Mouse (Mus musculus): ENCODE measurements around the gene Lrp2. TPM values are rescaled to one million over a fixed set of nuclear protein-coding genes. Genes with fewer than 3 reads are reported as not detected.

Gene Lrp2
- polyA plus RNA-seq, 1 experiment, result 0.07 TPM

DNA sequence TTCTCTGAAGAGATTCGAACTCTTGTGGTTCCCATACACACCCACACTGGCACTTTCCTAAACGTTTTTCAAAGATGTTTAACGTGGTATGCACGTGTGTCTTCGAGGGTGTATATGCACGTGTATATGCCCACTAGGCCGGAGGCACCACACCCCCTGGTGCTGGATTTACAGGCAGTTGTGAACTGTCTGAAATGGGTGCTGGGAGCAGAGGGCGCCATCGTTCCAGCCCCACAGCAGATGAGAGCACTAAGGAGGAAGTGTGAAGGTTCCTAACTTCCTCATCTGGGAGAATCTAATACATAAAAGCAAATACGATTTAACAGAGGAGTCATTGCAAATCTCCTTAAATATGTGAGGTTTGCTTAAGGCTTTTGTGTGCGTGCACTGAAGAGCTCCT lies 39.0 kb downstream of the Lrp2 start:
- TF ChIP-seq MYOD1 (IDR thresholded peaks at IDR 0.05; ENCODE audit: control insufficient read depth in 1 of 3, insufficient read length in 2 of 3, low read depth in 2 of 3), result no peak
- TF ChIP-seq POLR2A (IDR thresholded peaks at IDR 0.05; ENCODE audit: insufficient read length, low read depth), result no peak
- TF ChIP-seq REST (IDR thresholded peaks at IDR 0.05; ENCODE audit: insufficient read depth, insufficient read length), result no peak
- TF ChIP-seq E2F4 (IDR thresholded peaks at IDR 0.05; ENCODE audit: insufficient read depth), result no peak
- no peak for TF ChIP-seq SRF (IDR thresholded peaks at IDR 0.05; ENCODE audit: control insufficient read depth, insufficient read length, low read depth)
- TF ChIP-seq MYOG (IDR thresholded peaks at IDR 0.05; ENCODE audit: control insufficient read depth in 1 of 3, insufficient read depth in 1 of 3, insufficient read length in 2 of 3, low read depth in 2 of 3), result no peak
- TF ChIP-seq CEBPB (IDR thresholded peaks at IDR 0.05; ENCODE audit: insufficient read depth, poor library complexity, severe bottlenecking), result no peak
- TF ChIP-seq TCF3 (IDR thresholded peaks at IDR 0.05; ENCODE audit: insufficient read length, low read depth), result no peak
- TF ChIP-seq MAX (IDR thresholded peaks at IDR 0.05; ENCODE audit: low read depth), result no peak
- no peaks in the 10 kb centered on the region for H3K36me3 ChIP-seq (ENCODE audit: control insufficient read depth, insufficient read depth)
- no peaks in the 10 kb centered on the region for H3K79me2 ChIP-seq (ENCODE audit: control insufficient read depth, insufficient read depth)
- peaks cover 3% of the 10 kb centered on the region for H3K27me3 ChIP-seq (ENCODE audit: control insufficient read depth, insufficient read depth, insufficient read length)
- H3K4me3 ChIP-seq, result no peak overlapping the region
- H3K4me2 ChIP-seq (ENCODE audit: low read depth), result no peak overlapping the region
- no peak overlapping the region for H3ac ChIP-seq (ENCODE audit: control insufficient read depth, insufficient read length)

DNA sequence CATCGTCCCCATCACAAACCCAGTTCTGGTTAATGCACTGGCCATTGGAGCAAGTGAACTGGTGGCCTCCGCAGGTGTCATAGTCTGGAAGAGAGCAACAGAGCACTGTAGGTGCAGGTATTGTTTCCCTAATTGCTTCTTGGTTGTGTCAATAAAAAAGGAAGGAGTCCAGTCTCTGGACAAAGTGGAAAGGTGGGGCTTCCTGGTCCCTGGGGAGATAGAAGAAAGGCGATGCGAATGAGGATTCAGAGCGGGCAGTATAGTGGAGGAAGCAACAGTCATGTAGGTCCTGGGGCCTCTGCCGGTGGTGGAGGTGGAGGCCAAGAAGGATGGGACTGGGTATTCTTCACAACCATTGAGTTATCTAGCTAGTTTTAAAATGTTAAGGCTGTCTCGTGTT lies 49.8 kb downstream of the Lrp2 start:
- no peaks in the 10 kb centered on the region for H3K79me2 ChIP-seq (ENCODE audit: control insufficient read depth, insufficient read depth)
- H3K36me3 ChIP-seq (ENCODE audit: control insufficient read depth, insufficient read depth), result no peaks in the 10 kb centered on the region
- no peak overlapping the region for H3ac ChIP-seq (ENCODE audit: control insufficient read depth, insufficient read length)
- no peak overlapping the region for H3K4me2 ChIP-seq (ENCODE audit: low read depth)
- H3K27me3 ChIP-seq (ENCODE audit: control insufficient read depth, insufficient read depth, insufficient read length), result no peaks in the 10 kb centered on the region
- TF ChIP-seq POLR2A (IDR thresholded peaks at IDR 0.05; ENCODE audit: insufficient read length, low read depth) (no peak), MAX (IDR thresholded peaks at IDR 0.05; ENCODE audit: low read depth) (no peak), TCF12 (IDR thresholded peaks at IDR 0.05; ENCODE audit: insufficient read depth, poor library complexity, severe bottlenecking) (no peak), POLR2AphosphoS2 (IDR thresholded peaks at IDR 0.05; ENCODE audit: insufficient read length, low read depth) (no peak), USF1 (IDR thresholded peaks at IDR 0.05; ENCODE audit: low read depth) (no peak), REST (IDR thresholded peaks at IDR 0.05; ENCODE audit: insufficient read depth, insufficient read length) (no peak), MYOG (IDR thresholded peaks at IDR 0.05; ENCODE audit: control insufficient read depth in 1 of 3, insufficient read depth in 1 of 3, insufficient read length in 2 of 3, low read depth in 2 of 3) (no peak), SRF (IDR thresholded peaks at IDR 0.05; ENCODE audit: control insufficient read depth, insufficient read length, low read depth) (no peak), TCF3 (IDR thresholded peaks at IDR 0.05; ENCODE audit: insufficient read length, low read depth) (no peak), MYOD1 (IDR thresholded peaks at IDR 0.05; ENCODE audit: control insufficient read depth in 1 of 3, insufficient read length in 2 of 3, low read depth in 2 of 3) (no peak), CEBPB (IDR thresholded peaks at IDR 0.05; ENCODE audit: insufficient read depth, poor library complexity, severe bottlenecking) (no peak), E2F4 (IDR thresholded peaks at IDR 0.05; ENCODE audit: insufficient read depth) (no peak)
- H3K4me3 ChIP-seq, result no peak overlapping the region

- no peak overlapping the region for H3ac ChIP-seq (ENCODE audit: control insufficient read depth, insufficient read length)
- peak overlapping the region; percentile 0 for H3K4me2 ChIP-seq (ENCODE audit: low read depth)
- H3K79me2 ChIP-seq (ENCODE audit: control insufficient read depth, insufficient read depth), result no peaks in the 10 kb centered on the region
- H3K27me3 ChIP-seq (ENCODE audit: control insufficient read depth, insufficient read depth, insufficient read length), result no peaks in the 10 kb centered on the region
- no peak overlapping the region for H3K4me3 ChIP-seq
- 0 out of 2 replicates have a peak, but pooled peaks have one; percentile 22 for TF ChIP-seq CEBPB (IDR thresholded peaks at IDR 0.05; ENCODE audit: insufficient read depth, poor library complexity, severe bottlenecking)
- TF ChIP-seq E2F4 (IDR thresholded peaks at IDR 0.05; ENCODE audit: insufficient read depth), result no peak
- no peaks in the 10 kb centered on the region for H3K36me3 ChIP-seq (ENCODE audit: control insufficient read depth, insufficient read depth)
Measured at GRCm38 (mm10) chr2:69531528-69532055, 54.3 kb downstream of the Lrp2 start.

DNA sequence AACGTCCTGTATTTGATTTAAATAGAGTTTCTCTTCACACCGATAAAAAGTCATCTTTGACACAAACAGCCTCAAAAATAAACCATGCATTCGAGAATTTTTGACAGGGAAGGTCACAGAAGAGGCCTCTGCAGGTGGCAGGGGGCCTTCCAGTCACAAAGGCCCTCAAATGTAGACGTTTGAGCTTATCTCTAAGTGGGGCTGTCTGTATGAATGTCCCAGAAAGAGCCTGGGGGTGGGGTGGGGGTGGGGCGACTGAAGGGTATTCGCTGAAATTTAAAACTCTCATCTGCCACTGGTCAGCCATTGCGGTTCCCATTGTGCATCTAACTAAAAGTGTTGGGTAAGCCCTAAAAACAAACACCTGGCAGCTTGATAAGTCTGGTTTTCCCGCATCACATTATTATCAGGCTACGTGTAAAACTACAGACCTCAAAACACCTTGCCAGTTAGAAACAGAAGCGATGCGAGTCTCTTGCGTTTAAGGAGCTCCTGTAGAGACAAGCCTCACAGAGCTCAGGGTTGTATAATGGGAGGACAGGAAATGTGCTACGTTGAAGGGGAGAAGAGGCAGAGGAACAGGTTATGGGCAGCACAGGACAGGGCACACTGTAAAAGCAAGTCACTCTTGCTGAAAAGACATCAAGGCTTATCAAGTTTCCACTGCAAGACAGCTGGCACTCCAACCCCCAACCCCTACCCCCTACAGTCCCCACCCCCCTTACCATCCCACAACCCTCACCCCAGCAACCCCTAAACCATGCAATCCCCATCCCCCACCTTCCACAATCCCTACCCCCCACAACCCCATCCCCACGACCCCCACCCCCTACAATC lies 55.0 kb downstream of the Lrp2 start:
- Histone ChIP-seq H3K27me3 (ENCODE audit: control insufficient read depth, insufficient read depth, insufficient read length) (no peaks in the 10 kb centered on the region), H3K4me2 (ENCODE audit: low read depth) (no peak overlapping the region), H3K36me3 (ENCODE audit: control insufficient read depth, insufficient read depth) (no peaks in the 10 kb centered on the region), H3ac (ENCODE audit: control insufficient read depth, insufficient read length) (no peak overlapping the region), H3K79me2 (ENCODE audit: control insufficient read depth, insufficient read depth) (no peaks in the 10 kb centered on the region), H3K4me3 (no peak overlapping the region)
- TF ChIP-seq SRF (IDR thresholded peaks at IDR 0.05; ENCODE audit: control insufficient read depth, insufficient read length, low read depth), result no peak

DNA sequence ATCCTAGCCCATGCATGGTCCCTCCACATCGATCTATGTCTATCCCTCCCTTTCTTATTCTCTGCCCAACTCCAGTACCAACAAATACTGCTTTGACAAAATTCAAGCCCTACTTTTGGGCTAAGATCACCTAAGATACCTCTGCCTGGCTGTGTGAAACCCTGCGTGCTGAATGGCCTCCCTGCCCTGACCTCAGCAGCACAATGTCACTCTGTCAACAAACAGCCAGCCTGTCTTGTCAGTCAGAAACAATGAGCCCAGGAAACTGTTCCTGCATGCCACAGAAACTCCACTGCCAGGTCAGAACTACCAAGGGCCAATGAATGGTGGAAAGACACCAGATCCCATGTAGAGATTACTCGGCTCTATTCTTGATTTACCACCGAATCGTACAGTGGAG lies 55.7 kb downstream of the Lrp2 start:
- TF ChIP-seq POLR2A (IDR thresholded peaks at IDR 0.05; ENCODE audit: insufficient read length, low read depth), result no peak
- no peak for TF ChIP-seq MYOD1 (IDR thresholded peaks at IDR 0.05; ENCODE audit: control insufficient read depth in 1 of 3, insufficient read length in 2 of 3, low read depth in 2 of 3)
- TF ChIP-seq E2F4 (IDR thresholded peaks at IDR 0.05; ENCODE audit: insufficient read depth), result no peak
- TF ChIP-seq USF1 (IDR thresholded peaks at IDR 0.05; ENCODE audit: low read depth), result no peak
- TF ChIP-seq CEBPB (IDR thresholded peaks at IDR 0.05; ENCODE audit: insufficient read depth, poor library complexity, severe bottlenecking), result no peak
- no peak for TF ChIP-seq TCF3 (IDR thresholded peaks at IDR 0.05; ENCODE audit: insufficient read length, low read depth)
- TF ChIP-seq TCF12 (IDR thresholded peaks at IDR 0.05; ENCODE audit: insufficient read depth, poor library complexity, severe bottlenecking), result no peak
- no peak for TF ChIP-seq POLR2AphosphoS2 (IDR thresholded peaks at IDR 0.05; ENCODE audit: insufficient read length, low read depth)
- TF ChIP-seq MAX (IDR thresholded peaks at IDR 0.05; ENCODE audit: low read depth), result no peak
- no peak overlapping the region for H3K4me2 ChIP-seq (ENCODE audit: low read depth)
- no peaks in the 10 kb centered on the region for H3K36me3 ChIP-seq (ENCODE audit: control insufficient read depth, insufficient read depth)
- H3K4me3 ChIP-seq, result no peak overlapping the region
- H3ac ChIP-seq (ENCODE audit: control insufficient read depth, insufficient read length), result no peak overlapping the region
- H3K27me3 ChIP-seq (ENCODE audit: control insufficient read depth, insufficient read depth, insufficient read length), result no peaks in the 10 kb centered on the region
- no peaks in the 10 kb centered on the region for H3K79me2 ChIP-seq (ENCODE audit: control insufficient read depth, insufficient read depth)
